Mouse (Mus musculus) CD4-positive, CD25-positive, alpha-beta regulatory T cell, adult 4 months (primary cell): Measurements from ENCODE around the gene Nkx1-2. TPM values are rescaled to one million over a fixed set of nuclear protein-coding genes. Genes with fewer than 3 reads are reported as not detected.

Source experiments
- ATAC-seq: one replicate; pipeline ENCODE4 v1.8.0; 2017
- polyA plus RNA-seq, 2 experiments: library from polyadenylated mRNA; unstranded; fragments of 100-300 nt; shearing (Covaris generic); gene quantifications; one replicate each; pipeline ENCODE4 v1.2.1; 2017

The Nkx1-2 gene
- polyA plus RNA-seq, result not detected

GRCm38 (mm10) chr7:132599071-132599975 is at the start of gene Nkx1-2:
Nkx1-2 (minus strand) TSS chr7:132599637.
- ATAC-seq, result peak; percentile 23

GRCm38 (mm10) chr7:132646514-132646913 is 47.1 kb upstream of the Nkx1-2 start:
- no peak for ATAC-seq

- ATAC-seq, result no peak
Observed at GRCm38 (mm10) chr7:132644605-132645279, 45.3 kb upstream of the Nkx1-2 start.

GRCm38 (mm10) chr7:132641606-132642005 is 42.2 kb upstream of the Nkx1-2 start:
- no peak for ATAC-seq

- ATAC-seq, result no peak
Observed at GRCm38 (mm10) chr7:132640946-132641345, 41.5 kb upstream of the Nkx1-2 start.

GRCm38 (mm10) chr7:132638446-132639087 is 39.1 kb upstream of the Nkx1-2 start:
- peak; percentile 39 for ATAC-seq

- no peak for ATAC-seq
Observed at GRCm38 (mm10) chr7:132637292-132637691, 37.9 kb upstream of the Nkx1-2 start.

- no peak for ATAC-seq
Observed at GRCm38 (mm10) chr7:132631313-132631712, 31.9 kb upstream of the Nkx1-2 start.

GRCm38 (mm10) chr7:132627448-132627847 is 28.0 kb upstream of the Nkx1-2 start:
- no peak for ATAC-seq

- no peak for ATAC-seq
Observed at GRCm38 (mm10) chr7:132626174-132626573, 26.7 kb upstream of the Nkx1-2 start.

- no peak for ATAC-seq
Observed at GRCm38 (mm10) chr7:132624161-132624560, 24.7 kb upstream of the Nkx1-2 start.

- no peak for ATAC-seq
Observed at GRCm38 (mm10) chr7:132619975-132620918, 20.8 kb upstream of the Nkx1-2 start.

GRCm38 (mm10) chr7:132619549-132619948 is 20.1 kb upstream of the Nkx1-2 start:
- ATAC-seq, result no peak

GRCm38 (mm10) chr7:132617021-132617564 is 17.7 kb upstream of the Nkx1-2 start:
- ATAC-seq, result no peak

GRCm38 (mm10) chr7:132616391-132616790 is 17.0 kb upstream of the Nkx1-2 start:
- ATAC-seq, result no peak

- ATAC-seq, result no peak
Observed at GRCm38 (mm10) chr7:132615346-132615745, 15.9 kb upstream of the Nkx1-2 start.

- ATAC-seq, result no peak
Observed at GRCm38 (mm10) chr7:132611530-132611929, 12.1 kb upstream of the Nkx1-2 start.

GRCm38 (mm10) chr7:132610468-132611318 is 11.3 kb upstream of the Nkx1-2 start, which contains the start of gene Lhpp:
Lhpp (plus strand) TSS chr7:132610638.
- peak; percentile 96 for ATAC-seq

GRCm38 (mm10) chr7:132608316-132609020 is 9.0 kb upstream of the Nkx1-2 start:
- no peak for ATAC-seq

GRCm38 (mm10) chr7:132605689-132606088 is 6.3 kb upstream of the Nkx1-2 start:
- ATAC-seq, result no peak
